Mouse (Mus musculus) CD4-positive, CD25-positive, alpha-beta regulatory T cell, adult 2 months (primary cell): ENCODE results near the gene Ptgdr.
"Not testable (repeated sequence)": the region's sequence is repeated elsewhere in the genome, so short reads cannot be mapped to it uniquely, and the experiment has no call there.

Experiments
- DNase-seq: peaks from one replicate; pipeline ENCODE4 v3.0.0-alpha.2; 2012; ENCODE audit warnings: low read depth, low spot score

Gene Ptgdr

DNA sequence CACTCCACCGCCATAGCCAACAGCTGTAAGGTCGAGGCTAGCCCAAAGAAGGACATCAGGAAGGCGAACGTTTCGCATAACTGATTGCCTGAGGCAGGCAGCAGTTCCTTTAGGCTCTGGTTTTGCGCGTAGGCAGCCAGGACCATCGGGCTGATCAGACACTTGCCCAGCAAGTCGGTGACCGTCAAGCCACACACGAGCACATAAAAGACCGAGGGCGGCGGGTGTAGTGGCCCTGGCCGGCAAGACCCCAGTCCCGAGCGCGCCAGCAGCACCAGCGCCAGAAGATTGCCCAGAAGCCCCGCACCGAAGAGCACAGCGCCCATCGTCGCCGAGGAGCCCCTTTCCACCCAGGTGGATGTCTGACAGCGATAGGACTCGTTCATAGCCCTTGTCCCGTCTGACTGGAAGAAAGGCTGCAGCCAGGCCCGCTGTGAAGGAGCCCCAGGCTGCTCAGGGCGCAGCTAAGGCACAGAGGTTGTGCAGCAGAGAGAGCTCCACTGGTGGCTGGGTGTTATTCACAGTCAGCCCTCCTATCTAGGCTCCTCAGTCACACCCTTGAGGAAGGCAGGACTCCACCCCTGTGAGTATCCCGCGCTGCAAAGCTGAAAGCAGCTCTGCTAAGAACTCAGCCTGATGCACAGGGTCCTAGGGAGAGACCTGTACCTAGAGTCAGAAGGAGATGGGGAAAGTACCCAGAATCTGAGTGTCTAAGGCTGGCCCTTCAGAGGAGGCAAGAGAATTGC lies at the start of gene Ptgdr:
Ptgdr (minus strand) TSS at position 508 of the 746 bp plus-strand sequence.
- no peak for DNase-seq

GRCm38 (mm10) chr14:44907774-44908173 lies 48.6 kb upstream of the Ptgdr start:
- DNase-seq, result no peak

DNA sequence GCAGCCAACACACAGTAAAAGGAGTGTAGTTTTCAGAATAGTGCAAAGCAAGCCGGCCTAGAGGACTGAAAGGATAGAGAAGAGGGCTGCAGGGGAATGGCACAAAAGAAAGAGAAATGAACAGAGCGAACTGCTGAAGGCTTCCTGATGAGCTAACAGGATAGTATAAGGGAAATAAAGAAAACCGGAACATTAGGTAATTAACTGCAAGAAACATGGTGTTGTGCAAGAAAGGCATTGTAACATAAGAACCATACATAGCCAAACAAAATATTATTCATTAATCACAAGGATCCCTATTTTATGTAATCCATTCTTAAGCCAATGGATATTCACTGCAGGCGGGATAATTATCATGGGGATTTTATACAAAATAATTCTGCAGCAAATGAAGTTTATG lies 45.0 kb upstream of the Ptgdr start:
- DNase-seq, result no peak

GRCm38 (mm10) chr14:44901735-44902134 lies 42.6 kb upstream of the Ptgdr start:
- DNase-seq, result not testable (repeated sequence)

DNA sequence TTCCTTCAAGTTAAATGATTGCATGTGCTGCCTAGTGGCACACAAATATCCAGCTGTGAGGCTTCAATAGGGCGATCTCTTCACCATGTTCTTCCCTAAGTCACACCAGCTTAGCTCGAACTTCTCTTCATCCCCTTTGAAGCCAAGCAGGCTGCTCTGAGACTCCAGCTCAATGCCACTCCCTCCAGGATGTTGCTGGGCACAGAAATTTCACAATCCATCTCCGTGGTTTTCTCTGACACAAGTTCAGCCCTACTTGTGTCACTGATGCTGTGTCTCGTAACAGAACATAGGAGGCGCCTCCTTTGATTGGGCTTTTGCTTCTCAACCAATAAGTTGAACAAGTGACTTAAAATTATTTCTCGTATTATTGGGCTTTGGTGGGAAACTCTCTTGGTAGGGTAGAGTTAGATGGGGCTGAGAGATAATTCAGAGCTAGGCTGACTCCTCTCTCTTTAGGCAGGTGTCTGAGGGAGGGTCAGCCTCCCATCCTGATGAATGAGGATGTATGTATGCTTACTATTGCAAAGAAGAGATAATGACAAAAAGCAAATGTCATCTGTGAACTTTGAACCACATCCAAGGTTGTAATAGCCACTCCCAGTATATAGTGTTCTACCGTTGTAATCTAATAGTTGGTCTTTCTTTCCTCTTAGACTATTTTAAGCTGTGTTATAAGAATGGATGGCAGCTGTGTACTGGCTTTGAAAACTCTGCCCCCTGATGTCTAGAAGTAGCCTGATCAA lies 32.4 kb upstream of the Ptgdr start:
- DNase-seq, result no peak

DNA sequence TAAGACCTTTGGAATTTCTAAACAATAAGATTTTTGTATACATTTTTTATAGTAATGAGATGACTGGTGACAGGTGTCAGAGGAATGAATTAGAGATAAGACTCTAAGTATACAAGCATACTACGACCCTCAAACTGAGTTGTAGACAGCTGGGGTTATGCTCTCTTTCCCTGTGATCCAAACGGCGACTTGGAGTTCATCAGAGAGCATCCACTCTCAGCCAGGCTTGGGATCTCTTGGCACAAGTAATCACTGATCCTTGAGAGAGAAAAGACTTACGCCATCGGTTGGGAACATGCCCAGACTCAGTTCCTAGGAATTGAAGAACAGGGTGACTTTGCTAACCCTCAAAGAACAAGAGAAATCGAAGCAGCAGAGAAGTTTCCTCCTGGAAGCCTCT lies 10.5 kb upstream of the Ptgdr start:
- no peak for DNase-seq

DNA sequence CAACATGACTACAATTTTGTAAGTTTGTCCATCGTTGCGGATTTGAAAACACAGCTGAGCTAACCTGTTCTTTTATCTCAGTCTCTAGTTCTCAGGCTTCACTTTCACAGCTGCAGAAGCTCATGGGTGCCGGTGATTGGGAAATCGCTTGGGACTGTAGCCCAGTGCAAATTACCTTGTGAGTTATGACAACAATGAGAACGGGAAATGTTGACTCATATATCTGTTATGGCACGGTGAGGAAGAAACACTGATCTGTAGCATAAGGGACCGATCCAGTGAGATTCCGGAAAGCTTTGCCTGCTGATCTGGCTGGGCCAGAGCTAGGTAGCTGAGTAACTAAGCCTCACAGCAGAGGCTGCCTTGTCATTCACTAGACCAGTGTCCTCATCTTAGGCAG lies 6.5 kb upstream of the Ptgdr start:
- no peak for DNase-seq

DNA sequence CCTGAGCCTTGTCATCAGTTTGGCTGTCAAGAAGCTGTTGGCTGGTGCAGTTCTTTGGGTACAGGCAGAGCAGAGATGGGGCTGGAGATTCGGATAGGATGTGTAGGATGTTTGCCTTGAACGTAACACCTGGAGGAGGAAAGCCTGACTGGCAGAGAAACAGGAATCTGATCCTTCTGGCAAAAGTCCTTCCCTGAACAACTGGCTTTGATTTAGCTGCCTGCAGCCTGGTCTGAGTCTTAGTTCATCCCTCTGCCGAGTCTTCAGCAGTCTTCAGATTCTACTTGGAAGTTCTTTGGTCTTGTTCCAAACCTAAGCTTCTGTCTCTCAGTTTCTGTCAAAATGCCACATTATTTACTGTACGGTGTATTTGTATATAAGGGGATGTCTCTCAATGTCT lies 3.9 kb upstream of the Ptgdr start:
- DNase-seq, result no peak

DNA sequence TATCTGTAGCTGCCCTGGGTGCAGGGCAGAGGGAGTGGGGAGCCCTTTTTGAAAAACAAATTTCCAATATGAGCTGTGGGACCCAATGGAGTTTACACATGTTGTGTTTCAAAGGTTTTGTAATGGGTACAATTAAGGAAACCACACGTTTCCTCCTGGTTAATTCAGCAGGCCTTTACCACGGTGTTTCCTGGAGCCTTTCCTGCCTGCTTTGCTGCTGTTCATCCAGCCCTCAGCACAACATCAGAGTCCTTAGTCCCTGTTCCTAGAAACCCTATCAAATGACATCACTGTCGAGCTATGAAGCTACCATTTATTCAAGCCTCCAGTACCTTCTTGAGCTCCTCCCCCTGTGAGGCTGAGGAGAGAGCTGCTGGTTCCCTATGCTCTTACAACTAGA lies 2.0 kb upstream of the Ptgdr start:
- no peak for DNase-seq

DNA sequence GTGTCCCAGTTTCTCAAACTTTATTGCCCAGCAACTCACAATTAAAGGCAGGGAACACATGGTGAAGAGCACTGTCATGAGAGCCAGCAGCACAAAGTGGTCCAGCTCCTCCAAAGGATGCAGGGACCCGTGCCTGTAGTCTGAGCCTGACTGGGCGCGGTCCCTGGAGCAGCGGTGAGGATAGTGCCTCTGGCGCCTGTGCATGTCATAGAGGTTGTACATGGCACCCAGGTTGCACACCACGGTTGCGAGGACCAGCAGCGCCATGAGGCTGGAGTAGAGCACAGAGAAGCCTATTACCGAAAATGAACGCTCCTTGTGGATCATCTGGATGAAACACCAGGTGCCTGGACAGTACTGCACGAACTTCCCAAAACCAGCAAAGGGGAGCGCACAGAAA lies 803 bp downstream of the Ptgdr start:
- DNase-seq, result no peak

DNA sequence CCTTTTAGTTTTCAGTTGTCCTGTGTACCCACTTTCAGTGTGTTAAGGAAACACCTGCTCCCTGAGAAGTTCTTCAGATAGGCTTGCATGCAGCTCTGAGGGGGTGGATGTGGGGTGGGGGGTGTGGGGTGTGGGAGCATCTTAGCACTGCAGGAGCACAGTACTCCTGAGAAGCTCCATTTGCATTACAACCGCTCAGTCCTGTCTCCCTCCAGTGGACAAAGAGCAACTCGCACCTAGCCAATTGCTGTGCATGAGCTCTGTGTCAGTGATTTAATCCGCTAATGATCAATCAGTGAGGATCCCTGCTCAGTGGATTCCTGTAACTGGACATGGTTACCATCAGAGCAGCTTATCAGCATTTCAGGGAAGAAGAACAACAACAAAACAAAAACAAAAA lies 8.5 kb downstream of the Ptgdr start:
- not testable (repeated sequence) for DNase-seq

DNA sequence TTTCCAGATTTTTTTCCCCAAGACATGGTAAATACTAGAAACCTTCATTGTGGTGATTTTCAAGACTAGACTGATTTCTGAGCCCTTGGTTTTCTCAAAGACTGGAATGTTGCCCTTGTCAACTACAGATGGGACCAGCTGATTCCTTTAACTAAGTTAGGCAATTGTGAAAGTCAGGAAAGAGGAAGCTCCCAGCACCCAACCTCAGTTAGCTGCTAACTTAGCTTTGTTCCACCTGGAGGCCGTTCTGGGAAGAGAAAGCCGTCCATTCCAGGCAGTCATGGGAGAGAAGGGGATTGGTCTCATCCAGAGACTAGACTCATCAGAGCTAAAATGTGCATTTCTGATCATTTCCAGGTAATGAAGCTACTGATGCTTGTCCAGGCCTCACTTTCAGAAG lies 11.4 kb downstream of the Ptgdr start:
- DNase-seq, result no peak

GRCm38 (mm10) chr14:44846558-44847263 lies 12.5 kb downstream of the Ptgdr start:
- DNase-seq, result no peak

GRCm38 (mm10) chr14:44843768-44844755 lies 15.1 kb downstream of the Ptgdr start:
- no peak for DNase-seq

DNA sequence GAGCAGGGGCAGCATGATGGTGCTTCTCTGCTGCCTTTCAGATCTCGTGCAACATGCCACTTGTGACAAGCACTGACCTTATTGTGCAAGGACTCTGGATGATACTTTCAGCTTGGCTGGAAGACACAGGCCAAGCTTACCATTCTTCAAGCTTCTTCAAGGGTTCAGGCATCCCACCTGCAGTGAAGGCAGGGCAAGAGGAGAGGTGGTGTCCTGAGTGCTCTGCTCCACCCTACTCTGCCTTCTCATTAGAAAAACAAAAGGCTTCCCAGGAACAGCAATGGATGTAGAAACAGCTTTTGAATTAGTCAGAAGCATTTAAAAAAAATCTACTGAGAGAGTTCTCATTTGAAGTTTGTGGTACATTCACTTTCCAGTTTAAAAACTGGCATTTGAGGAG lies 20.5 kb downstream of the Ptgdr start:
- DNase-seq, result no peak

GRCm38 (mm10) chr14:44835132-44835531 lies 24.0 kb downstream of the Ptgdr start:
- no peak for DNase-seq

DNA sequence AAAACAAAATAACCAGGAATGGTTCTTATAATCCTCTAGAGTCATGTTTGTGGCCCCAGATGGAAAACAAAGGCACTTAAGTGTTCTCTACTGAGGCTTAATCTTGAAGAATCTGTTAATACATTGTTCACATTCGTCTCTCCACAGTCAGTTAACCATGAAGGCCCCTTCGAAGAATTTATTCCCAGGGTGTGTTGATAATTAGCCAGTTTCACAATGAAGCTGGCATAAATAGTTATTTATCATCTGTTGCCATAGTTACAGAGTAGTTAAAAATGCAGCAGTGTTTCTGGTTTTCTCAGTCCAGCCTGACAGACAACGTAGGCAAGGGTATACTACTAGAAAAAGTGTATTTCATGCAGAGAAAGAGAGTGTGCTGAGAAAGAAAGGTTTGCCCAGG lies 25.0 kb downstream of the Ptgdr start:
- not testable (repeated sequence) for DNase-seq

DNA sequence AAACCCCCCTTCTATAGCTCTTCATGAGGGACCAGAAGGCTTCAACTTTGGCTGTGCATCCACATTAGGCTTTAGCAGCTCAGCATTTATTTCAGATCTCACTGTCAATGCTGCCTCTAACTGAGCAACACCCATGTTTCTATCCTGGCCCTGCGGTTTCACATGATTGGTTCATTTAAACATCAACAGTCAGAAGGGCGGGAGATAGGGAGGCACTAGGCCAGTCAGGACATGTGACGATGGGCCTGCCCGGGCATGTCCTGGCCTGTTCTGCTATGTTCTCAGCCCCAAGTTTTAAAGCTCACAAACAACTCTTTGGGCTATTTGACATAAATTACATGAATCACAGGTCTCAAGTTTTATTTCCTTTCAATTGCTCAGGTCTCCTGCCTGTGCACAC lies 26.1 kb downstream of the Ptgdr start:
- DNase-seq, result not testable (repeated sequence)

- no peak for DNase-seq
These were observed 31.4 kb downstream of the Ptgdr start for GRCm38 (mm10) chr14:44827736-44828135.

DNA sequence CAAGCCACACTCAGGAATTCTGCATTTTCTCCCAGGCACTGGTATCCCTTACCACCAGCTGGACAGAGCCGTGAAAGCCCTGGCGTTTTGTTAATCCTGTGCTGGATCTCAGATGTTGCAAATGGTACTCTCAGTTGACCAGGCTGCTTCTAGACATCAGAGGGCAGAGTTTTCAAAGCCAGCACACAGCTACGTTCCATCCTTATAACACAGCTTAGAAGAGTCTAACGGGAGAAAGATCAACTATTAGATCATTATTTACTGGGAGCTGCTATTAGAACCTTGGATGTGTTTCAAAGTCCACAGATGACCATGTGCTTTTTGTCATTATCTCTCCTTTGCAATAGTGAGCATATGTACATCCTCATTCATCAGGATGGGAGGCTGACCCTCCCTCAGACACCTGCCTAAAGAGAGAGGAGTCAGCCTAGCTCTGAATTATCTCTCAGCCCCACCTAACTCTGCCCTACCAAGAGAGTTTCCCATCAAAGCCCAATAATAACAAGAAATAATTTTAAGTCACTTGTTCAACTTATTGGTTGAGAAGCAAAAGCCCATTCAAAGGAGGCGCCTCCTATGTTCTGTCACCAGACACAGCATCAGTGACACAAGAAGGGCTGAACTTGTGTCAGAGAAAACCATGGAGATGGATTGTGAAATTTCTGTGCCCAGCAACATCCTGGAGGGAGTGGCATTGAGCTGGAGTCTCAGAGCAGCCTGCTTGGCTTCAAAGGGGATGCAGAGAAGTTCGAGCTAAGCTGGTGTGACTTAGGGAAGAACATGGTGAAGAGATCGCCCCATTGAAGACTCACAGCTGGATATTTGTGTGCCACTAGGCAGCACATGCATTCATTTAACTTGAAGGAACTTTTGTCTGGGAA lies 37.8 kb downstream of the Ptgdr start:
- DNase-seq, result no peak
